Mouse (Mus musculus) neural tube, embryonic 13.5 days (tissue): ENCODE measurements at regions not wholly inside any gene's neighbourhood (a gene's known extent, or its start where the extent isn't known, plus 50 kb on each side); places are given as distances from the start of the nearest gene placed in this dataset.

ENCODE experiments used
- ATAC-seq: fragments of 200-750 bp; cut with Nextera tagmentation; 2 replicates; pipeline ENCODE4 v1.8.0; 2017; ENCODE audit warnings: low read depth, mild to moderate bottlenecking, moderate TSS enrichment, moderate library complexity
- H3K27ac ChIP-seq: fragments of 300-500 bp; sonication (generic); replicated peaks from 2 replicates; pipeline ENCODE4 v1.5.1; 2015; ENCODE audit warnings: moderate library complexity, mild to moderate bottlenecking, inconsistent platforms
- H3K27me3 ChIP-seq: fragments of 300-500 bp; sonication (generic); 2 replicates; pipeline ENCODE4 v1.6.1; 2015; ENCODE audit warnings: mild to moderate bottlenecking, inconsistent platforms
- H3K36me3 ChIP-seq: fragments of 300-500 bp; sonication (generic); 2 replicates; pipeline ENCODE4 v1.6.1; 2015; ENCODE audit warnings: mild to moderate bottlenecking, inconsistent platforms
- H3K4me1 ChIP-seq: fragments of 300-500 bp; sonication (generic); replicated peaks from 2 replicates; pipeline ENCODE4 v1.6.1; 2015; ENCODE audit warnings: inconsistent platforms
- H3K4me2 ChIP-seq: fragments of 300-500 bp; sonication (generic); 2 replicates; pipeline ENCODE4 v1.6.1; 2015; ENCODE audit warnings: inconsistent platforms, mild to moderate bottlenecking, moderate library complexity
- H3K4me3 ChIP-seq: fragments of 300-500 bp; sonication (generic); 2 replicates; pipeline ENCODE4 v1.5.1; 2015; ENCODE audit warnings: mild to moderate bottlenecking, inconsistent platforms
- H3K9ac ChIP-seq: fragments of 300-500 bp; sonication (generic); 2 replicates; pipeline ENCODE4 v1.6.1; 2015; ENCODE audit warnings: moderate library complexity, mild to moderate bottlenecking, inconsistent platforms
- H3K9me3 ChIP-seq: fragments of 300-500 bp; sonication (generic); 2 replicates; pipeline ENCODE4 v1.6.1; 2016; ENCODE audit warnings: inconsistent platforms
- WGBS: fragments of 180-500 bp; shearing (Covaris S2); methylation state at CpG from one replicate; pipeline ENCODE4 v1.1.7; 2015; 5-methylcytosine and 5-hydroxymethylcytosine counted together

DNA sequence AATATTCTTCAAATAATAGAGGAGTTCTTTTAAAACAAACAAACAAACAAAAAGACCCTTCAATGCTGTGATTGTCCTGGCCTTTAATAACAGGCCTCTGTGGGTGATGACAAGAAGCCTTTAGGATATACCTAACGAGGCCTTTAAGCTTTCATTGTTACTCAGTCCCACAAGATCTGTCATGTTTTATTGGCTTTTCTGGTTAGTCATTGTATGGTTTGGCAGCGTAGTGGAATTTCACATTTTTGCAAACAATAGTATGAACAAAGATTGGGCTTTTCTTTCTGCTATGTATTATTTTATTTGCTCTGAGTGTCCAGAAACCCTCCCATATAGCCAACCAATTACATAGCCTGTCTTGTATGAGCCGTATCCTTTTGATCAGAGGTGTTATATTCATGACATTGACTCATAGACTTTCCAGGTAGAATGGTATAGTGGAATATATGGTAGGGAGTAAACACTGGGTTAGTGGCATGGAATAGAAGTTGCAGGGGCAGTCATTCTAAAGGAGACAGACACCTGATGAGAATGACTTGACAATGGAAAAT, 76.1 kb upstream of the Cerkl start:
- no peak for ATAC-seq
- Histone ChIP-seq H3K36me3 (no peaks in the 10 kb centered on the region), H3K4me2 (no peak overlapping the region), H3K4me3 (no peak overlapping the region), H3K9me3 (no peaks in the 10 kb centered on the region), H3K4me1 (peaks cover 14% of the 10 kb centered on the region; the same call in 1 of the 2 replicates), H3K27ac (no peak overlapping the region), H3K9ac (no peak overlapping the region), H3K27me3 (no peaks in the 10 kb centered on the region; the same call in 1 of the 2 replicates)
- 72% methylated on average over 3 of the region's 3 CpGs for WGBS

- H3K36me3 ChIP-seq: no peaks in the 10 kb centered on the region
- 87% methylated on average over 5 of the region's 5 CpGs for WGBS
- no peak for ATAC-seq
These were observed 80.7 kb upstream of the Cerkl start for GRCm38 (mm10) chr2:79537126-79537875.

DNA sequence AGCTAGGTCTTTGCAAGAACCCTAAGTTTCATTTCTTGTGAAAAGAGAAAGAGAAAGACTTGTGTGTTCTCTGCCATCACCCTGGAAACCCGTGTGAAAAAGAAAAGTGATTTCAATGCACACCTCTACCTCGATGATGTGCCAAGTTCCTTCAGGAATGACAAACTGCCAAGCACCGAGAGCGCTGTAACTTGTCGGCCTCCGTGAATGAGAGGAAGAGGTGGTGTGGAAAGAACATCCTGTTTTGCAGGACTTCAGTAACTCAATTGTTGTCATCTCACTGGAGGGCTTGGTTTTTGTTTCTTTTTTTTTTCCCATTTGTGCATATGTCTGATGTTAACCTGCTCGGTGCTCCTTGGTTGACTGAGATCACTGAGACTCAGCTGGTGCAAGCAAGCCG, 83.8 kb upstream of the Cerkl start:
- Histone ChIP-seq H3K27me3 (no peaks in the 10 kb centered on the region), H3K36me3 (no peaks in the 10 kb centered on the region), H3K4me3 (no peak overlapping the region), H3K4me2 (no peak overlapping the region), H3K9me3 (no peaks in the 10 kb centered on the region), H3K27ac (no peak overlapping the region), H3K9ac (no peak overlapping the region), H3K4me1 (0 out of 2 replicates have a peak, but pooled peaks cover 11% of the 10 kb centered on the region)
- no peak for ATAC-seq
- WGBS: 86% methylated on average over 8 of the region's 8 CpGs

More at GRCm38 (mm10) chr2:79537126-79537875, 80.7 kb upstream of the Cerkl start:
- Histone ChIP-seq H3K4me2 (no peak overlapping the region), H3K27ac (no peak overlapping the region), H3K4me1 (0 out of 2 replicates have a peak, but pooled peaks cover 3% of the 10 kb centered on the region), H3K27me3 (no peaks in the 10 kb centered on the region), H3K4me3 (no peak overlapping the region), H3K9me3 (no peaks in the 10 kb centered on the region), H3K9ac (no peak overlapping the region)

DNA sequence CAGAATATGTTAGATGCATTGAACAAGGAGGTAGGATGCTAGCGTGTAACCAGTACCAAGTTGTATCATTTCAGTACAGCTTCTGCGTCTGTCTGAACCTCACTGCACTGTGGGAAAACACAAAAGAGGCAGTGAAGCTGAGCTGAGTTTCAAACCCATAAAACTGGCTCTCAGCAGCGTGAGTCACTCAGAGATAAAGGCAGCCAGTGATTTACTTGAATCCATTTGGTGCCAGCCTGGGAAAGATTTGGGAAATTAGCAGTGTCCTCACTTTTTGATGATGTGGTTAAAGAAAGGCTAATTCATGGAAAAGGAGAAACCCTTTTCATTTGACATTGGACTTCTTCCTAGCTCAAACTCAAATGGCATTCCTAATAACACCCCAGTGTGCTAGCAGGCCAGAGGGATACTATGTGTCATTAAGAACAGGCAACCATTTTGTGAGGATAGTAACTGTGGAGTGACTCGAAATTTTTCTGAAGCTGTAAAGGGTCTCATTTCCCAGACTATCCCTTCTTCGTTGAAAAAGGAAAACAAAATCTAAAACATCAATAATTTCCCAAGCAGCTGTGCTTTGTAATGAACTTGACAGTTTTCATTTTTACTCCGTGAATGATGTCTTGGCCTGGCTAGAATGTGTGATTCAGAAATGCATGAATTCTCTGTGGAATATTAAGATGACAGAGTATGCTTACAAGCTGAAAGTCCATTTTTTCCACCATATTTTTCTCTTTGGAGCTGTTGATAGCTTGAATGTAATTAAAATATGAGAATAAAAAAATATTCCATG, 85.8 kb upstream of the Cerkl start:
- H3K4me2 ChIP-seq: no peak overlapping the region
- no peak overlapping the region for H3K4me3 ChIP-seq
- H3K27ac ChIP-seq: no peak overlapping the region
- peaks cover 11% of the 10 kb centered on the region; the same call in 1 of the 2 replicates for H3K4me1 ChIP-seq
- WGBS: 31% methylated on average over 6 of the region's 6 CpGs
- peak; percentile 67; the same call in 1 of the 2 replicates for ATAC-seq
- H3K27me3 ChIP-seq: no peaks in the 10 kb centered on the region
- no peaks in the 10 kb centered on the region for H3K9me3 ChIP-seq
- no peaks in the 10 kb centered on the region for H3K36me3 ChIP-seq
- no peak overlapping the region for H3K9ac ChIP-seq

GRCm38 (mm10) chr2:79543456-79543855, 86.9 kb upstream of the Cerkl start:
- no peak overlapping the region for H3K27ac ChIP-seq
- no peak overlapping the region for H3K9ac ChIP-seq
- 72% methylated on average over 5 of the region's 5 CpGs for WGBS
- H3K27me3 ChIP-seq: no peaks in the 10 kb centered on the region
- ATAC-seq: no peak
- peaks cover 11% of the 10 kb centered on the region; the same call in 1 of the 2 replicates for H3K4me1 ChIP-seq
- H3K4me2 ChIP-seq: no peak overlapping the region
- no peaks in the 10 kb centered on the region for H3K36me3 ChIP-seq
- no peak overlapping the region for H3K4me3 ChIP-seq
- no peaks in the 10 kb centered on the region for H3K9me3 ChIP-seq

DNA sequence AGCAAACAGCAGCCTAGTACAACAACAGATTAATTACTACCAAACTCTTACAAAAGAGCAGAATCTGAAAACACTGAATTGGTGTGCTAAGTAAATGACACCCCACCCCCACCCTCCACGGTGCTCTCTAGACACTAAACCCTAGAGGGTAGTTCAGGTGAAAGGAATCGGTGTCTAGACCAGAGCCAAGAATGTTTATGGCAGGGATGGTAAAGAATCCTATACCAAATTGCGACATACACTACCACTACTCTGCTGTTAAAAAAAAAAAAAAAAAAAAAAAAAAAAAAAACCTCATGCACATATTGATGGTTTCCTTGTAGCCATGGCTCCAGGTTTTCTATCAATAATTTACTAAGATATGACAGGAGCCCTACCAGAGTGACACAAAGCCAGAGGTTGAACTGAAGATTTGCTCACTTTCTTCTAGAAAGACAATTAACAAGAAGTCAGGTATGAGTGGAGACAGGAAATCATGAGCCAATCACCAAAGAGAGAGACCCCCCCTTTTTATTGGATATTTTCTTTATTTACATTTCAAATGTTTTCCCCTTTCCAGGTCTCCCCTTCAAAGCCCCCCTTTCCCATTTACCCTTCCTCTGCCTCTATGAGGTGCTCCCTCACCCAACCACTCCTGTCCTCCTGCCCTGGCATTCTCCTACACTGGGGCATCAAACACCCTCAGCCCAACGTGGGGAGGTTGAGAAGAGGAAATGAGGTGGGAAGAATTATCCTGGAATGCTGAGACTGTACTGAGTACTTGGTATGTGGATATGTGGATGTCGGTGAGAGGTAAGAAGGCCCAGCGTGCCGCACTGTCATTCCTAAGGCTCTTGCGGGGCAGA, 87.6 kb upstream of the Cerkl start:
- H3K9ac ChIP-seq: no peak overlapping the region
- H3K36me3 ChIP-seq: no peaks in the 10 kb centered on the region
- 85% methylated on average over 8 of the region's 8 CpGs for WGBS
- H3K4me1 ChIP-seq: peaks cover 11% of the 10 kb centered on the region; the same call in 1 of the 2 replicates
- H3K9me3 ChIP-seq: no peaks in the 10 kb centered on the region
- ATAC-seq: no peak
- H3K27me3 ChIP-seq: no peaks in the 10 kb centered on the region
- no peak overlapping the region for H3K4me3 ChIP-seq
- H3K27ac ChIP-seq: no peak overlapping the region
- H3K4me2 ChIP-seq: no peak overlapping the region

DNA sequence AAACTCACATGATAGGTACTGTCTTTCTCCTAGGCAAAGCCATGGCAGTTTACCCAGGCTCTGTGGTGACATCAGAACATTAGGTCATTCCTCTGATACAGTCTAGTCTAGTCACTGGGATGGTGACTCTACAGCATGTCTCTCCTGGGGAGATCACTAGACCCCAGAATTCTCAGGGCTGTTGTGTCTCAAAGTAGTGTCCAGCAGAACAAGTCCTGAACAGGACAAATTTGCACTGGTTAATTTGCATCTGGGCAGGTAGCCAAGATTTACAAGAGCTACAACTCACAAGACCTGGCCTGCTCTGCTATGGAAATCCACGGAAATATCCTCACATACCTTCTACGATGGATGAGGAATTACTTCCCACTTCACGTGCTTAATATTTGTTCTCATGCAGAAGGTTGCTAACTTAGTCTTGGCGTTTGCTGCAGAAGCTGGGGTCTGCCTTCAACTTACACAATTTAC, 88.2 kb upstream of the Cerkl start:
- H3K9ac ChIP-seq: no peak overlapping the region
- H3K27ac ChIP-seq: no peak overlapping the region
- no peak for ATAC-seq
- peaks cover 11% of the 10 kb centered on the region; the same call in 1 of the 2 replicates for H3K4me1 ChIP-seq
- H3K4me3 ChIP-seq: no peak overlapping the region
- 89% methylated on average over 4 of the region's 4 CpGs for WGBS
- no peaks in the 10 kb centered on the region for H3K9me3 ChIP-seq
- no peaks in the 10 kb centered on the region for H3K27me3 ChIP-seq
- H3K4me2 ChIP-seq: no peak overlapping the region
- H3K36me3 ChIP-seq: no peaks in the 10 kb centered on the region

DNA sequence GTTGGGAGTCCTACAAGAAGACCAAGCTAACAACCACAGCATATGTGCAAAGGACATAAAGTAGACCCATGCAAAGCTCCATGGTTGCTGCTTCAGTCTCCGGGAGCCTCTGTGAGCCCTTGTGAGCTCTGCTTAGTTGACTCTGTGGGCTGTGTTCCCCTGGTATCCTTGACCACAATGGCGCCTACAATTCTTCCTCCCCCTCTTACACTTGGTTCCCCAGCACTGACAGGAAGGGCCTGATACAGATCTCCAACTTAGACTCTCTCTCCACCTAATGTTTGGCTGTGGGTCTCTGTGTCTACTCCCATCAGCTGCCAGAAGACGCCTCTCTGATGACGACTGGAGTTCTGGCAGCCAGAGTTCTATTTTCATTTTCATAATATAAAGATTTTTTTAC, 88.9 kb upstream of the Itprid2 start:
- Histone ChIP-seq H3K4me1 (peaks cover 11% of the 10 kb centered on the region; the same call in 1 of the 2 replicates), H3K9me3 (no peaks in the 10 kb centered on the region), H3K9ac (no peak overlapping the region), H3K4me3 (no peak overlapping the region), H3K27ac (no peak overlapping the region), H3K27me3 (no peaks in the 10 kb centered on the region), H3K36me3 (no peaks in the 10 kb centered on the region), H3K4me2 (no peak overlapping the region)
- no peak for ATAC-seq
- WGBS: 93% methylated on average over 4 of the region's 4 CpGs

GRCm38 (mm10) chr2:79547284-79547683, 87.9 kb upstream of the Itprid2 start:
- no peaks in the 10 kb centered on the region for H3K9me3 ChIP-seq

GRCm38 (mm10) chr2:79548039-79548600, 87.0 kb upstream of the Itprid2 start:
- no peak overlapping the region for H3K9ac ChIP-seq
- H3K27me3 ChIP-seq: no peaks in the 10 kb centered on the region
- H3K27ac ChIP-seq: no peak overlapping the region
- H3K4me2 ChIP-seq: no peak overlapping the region
- no peaks in the 10 kb centered on the region for H3K36me3 ChIP-seq
- 82% methylated on average over 8 of the region's 8 CpGs for WGBS
- no peak overlapping the region for H3K4me3 ChIP-seq
- H3K4me1 ChIP-seq: peaks cover 3% of the 10 kb centered on the region; the same call in 1 of the 2 replicates
- no peak for ATAC-seq
- H3K9me3 ChIP-seq: no peaks in the 10 kb centered on the region

More at GRCm38 (mm10) chr2:79547284-79547683, 87.9 kb upstream of the Itprid2 start:
- Histone ChIP-seq H3K27me3 (no peaks in the 10 kb centered on the region), H3K9ac (no peak overlapping the region), H3K4me3 (no peak overlapping the region), H3K27ac (no peak overlapping the region), H3K4me2 (no peak overlapping the region), H3K4me1 (peaks cover 9% of the 10 kb centered on the region; the same call in 1 of the 2 replicates), H3K36me3 (no peaks in the 10 kb centered on the region)
- 75% methylated on average over 3 of the region's 3 CpGs for WGBS
- ATAC-seq: no peak

DNA sequence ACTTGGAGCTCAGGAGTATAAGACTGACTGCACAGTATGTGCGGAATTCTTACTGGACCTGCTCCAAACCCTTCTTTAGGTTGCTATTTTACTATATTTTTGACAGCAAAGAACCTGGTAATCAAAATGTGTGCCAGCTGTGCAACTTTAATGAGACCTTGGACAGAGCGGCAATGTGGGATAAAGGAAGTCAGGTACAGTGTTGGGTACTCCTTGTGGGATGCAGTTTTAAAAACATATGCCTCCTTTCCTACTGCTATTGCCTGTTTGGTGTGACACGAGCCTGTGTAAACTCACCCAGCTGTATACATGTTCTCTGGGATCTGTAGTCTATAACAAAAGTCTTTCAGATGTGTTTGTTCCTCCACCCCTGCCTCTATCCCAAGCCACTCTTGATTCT, 85.4 kb upstream of the Itprid2 start:
- 93% methylated on average over 3 of the region's 3 CpGs for WGBS

More for the DNA sequence above, 85.4 kb upstream of the Itprid2 start:
- H3K9ac ChIP-seq: no peak overlapping the region
- H3K4me1 ChIP-seq: no peaks in the 10 kb centered on the region; the same call in 1 of the 2 replicates
- no peaks in the 10 kb centered on the region for H3K9me3 ChIP-seq
- H3K27ac ChIP-seq: no peak overlapping the region
- no peak overlapping the region for H3K4me2 ChIP-seq
- H3K36me3 ChIP-seq: no peaks in the 10 kb centered on the region
- H3K4me3 ChIP-seq: no peak overlapping the region
- no peak for ATAC-seq
- no peaks in the 10 kb centered on the region for H3K27me3 ChIP-seq
